Mouse (Mus musculus): ENCODE results near the gene Syt7.

Gene Syt7

DNA sequence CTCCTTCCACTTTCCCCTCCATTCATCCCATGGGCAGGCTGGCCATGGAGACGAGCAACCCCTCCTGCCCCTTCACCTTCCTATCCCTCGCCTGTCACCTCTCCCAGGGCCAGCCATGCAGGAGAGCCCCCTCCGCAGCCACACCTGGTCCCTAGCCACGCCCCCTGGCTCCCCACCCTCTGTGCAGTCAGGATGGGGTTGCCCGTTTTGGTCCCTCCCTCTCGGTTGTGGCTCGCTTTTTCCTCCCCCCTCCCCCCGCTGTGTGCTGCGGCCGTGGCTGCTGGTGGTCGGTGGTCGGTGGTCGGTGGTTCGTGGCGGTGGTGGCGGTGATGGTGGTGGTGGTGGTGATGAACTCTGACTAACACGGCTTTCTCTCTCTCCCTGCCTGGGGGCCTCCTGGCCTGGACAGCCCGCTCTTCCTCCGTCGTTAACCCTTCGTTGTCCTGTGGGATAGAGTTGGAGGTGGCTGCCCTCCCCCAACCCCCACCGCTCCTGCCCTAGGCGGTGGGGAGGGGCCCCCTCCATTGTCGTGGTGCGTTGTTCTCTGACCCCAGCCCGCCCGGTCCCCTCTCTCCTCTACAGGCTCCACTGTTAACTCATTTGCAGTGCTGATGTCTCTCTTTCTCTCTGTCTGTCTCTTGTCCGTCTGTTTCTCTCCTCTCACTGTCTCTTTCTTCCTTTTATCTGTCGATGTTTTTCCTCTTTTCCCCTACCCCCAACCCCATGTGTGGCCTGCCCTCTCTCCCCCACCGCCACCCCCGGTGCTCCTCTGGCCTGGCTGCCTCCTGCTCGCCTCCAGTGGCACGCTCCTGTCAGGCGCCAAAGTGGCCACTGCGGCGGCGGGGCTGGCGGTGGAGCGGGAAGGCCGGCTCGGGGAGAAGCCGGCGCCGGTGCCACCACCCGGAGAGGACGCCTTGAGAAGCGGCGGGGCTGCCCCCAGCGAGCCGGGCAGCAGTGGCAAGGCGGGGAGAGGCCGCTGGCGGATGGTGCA is 33.4 kb downstream of the Syt7 start:
- in situ Hi-C loops (cut with MseI, MboI), result no loop called here

DNA sequence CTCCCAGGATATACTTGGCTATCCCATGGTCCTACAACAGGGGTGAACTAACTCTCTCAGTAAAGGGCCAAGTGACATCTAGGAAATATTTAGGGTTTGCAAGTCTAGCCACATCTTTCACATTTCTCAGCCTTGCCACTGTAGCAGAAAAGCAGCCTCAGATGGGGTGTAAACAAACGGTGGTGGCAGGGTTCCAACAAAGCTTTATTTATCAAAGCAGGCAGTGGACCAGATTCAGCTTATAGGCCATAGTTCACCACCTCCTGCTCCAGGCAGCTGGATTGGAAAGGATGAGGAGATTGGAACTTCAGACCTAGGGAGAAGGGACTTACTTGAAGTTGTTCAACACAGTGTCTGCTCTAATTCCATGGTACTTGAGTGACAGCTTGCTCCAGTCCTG is 35.9 kb downstream of the Syt7 start:
- in situ Hi-C loops (cut with MseI, MboI), result no loop called here

DNA sequence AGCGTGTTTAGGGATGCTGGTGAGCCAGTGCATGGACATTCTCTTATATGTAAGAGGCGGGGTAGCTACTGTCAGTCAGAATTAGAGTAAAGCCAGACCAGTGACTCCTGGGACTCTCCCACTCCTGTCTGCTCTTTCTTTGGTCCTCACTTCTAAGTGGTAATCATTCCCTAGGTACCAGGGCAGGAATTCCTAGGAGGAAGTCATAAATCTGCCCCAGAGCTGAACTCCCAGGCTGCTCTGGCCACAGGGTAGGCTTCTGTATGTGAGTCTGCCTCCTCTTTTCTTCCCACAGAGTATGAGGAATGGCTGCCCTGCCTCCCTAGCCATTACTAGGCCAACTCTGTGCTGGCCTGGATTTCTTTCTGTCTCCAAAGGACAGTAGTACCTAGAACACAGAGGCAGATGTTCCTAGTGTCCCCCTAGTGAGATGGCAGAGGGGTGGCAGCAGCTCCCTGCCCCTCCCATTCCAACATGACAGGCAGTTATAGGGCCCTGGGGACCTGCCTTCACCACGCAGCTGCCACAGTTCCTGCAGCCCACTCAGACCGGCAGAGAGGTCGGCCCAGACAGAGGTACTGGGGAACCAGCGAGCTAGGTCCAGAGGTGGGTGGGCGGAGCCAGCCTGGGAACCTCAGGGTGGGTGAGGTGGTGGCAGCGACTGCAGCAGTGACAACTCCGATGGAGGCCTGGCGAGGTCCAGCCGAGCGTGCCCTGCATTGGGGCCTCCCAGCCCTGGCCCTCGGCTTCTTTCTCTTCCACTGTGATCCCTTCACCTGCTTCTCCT is 36.8 kb downstream of the Syt7 start:
- in situ Hi-C loops (cut with MseI, MboI), result no loop called here

DNA sequence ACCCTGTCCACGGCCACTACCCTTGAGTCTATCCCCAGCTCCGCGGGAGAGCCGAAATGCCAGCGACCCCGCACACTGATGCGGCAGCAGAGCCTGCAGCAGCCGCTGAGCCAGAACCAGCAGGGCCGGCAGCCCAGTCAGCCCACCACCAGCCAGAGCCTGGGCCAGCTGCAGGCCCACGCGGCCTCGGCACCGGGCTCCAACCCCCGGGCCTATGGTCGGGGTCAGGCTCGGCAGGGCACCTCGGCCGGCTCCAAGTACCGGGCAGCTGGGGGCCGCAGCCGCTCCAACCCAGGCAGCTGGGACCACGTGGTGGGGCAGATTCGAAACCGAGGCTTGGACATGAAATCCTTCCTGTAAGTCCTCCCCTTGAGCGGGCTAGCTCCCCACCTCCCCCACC is 37.4 kb downstream of the Syt7 start:
- in situ Hi-C loops (cut with MseI, MboI), result no loop called here

DNA sequence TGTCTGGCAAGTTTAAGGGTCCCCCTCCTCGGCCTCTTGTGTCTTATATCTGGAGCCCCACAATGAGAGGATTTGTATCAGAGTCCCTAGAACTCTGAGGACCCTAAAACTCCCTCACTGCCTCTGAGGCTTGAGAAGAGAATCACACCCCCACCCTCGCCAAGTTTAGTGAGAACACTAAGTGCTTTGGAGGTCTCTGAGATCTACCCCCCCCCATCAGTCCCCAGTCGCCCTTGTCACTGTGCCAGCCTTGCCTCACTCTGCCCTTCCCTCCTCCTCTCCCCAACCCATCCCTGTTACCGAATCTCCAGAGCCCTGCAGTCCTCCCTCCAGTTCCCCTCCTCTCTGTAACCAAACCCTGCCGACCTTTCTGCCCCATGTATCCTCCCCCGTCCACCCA is 37.9 kb downstream of the Syt7 start:
- in situ Hi-C loops (cut with MseI, MboI), result no loop called here

DNA sequence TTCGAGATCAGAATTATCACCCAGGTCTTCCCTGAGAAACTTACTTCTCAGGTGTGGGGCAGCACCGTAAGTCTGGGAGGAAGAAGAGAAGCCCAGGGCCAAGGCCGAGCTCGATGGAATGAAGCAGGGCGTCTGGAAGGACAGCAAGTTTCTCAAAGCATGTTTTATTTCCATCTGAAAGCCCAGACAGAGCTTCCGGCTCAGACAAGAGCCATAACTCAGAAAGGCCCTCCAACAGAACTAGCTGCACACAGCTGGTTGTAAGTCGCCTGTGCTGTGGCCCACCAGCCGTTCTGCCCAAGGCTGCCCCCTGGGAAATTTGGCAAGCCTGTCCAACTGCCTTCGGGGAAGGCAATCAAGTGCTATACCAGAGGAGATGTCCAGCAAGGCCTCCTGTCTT is 38.5 kb downstream of the Syt7 start:
- in situ Hi-C loops (cut with MseI, MboI), result no loop called here

DNA sequence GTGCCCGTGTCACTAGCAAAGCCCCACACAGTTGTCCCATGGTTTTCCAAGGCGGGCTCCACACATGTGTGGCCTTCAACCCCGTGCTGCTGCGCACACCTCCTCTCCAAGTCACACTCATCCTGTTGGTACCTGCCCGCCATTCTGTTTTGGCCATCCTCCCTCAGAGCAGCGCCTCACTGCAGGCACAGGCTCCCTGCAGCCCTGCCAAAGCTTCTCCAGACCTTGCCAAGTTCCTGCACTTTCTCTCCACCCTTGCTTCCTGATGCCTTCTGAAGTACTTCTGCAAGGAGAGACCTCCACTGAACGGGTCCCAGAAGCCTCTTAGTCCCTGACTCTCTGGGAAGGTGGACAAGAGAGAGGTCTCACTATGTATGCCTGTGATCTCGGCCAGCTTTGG is 40.5 kb downstream of the Syt7 start:
- in situ Hi-C loops (cut with MseI, MboI), result no loop called here

DNA sequence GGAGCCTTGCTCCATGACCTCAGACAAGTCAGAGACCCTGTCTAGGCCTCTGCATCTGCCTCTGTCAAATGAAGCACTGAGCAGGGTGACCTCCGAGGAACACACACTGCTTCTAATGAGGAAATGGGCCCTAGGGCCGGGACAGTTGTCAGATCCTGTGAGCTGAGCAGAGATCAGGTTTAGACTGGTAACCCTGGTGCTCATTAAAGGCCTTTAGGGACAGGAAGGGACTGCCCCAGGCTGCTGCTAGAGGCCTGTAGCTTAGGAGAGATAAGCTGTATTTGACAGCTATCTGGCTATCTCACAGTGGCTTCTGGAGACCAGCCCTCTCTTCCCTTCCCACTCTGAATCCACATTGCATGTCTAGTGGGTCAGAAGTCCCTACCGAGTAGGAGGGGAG is 42.5 kb downstream of the Syt7 start:
- in situ Hi-C loops (cut with MseI, MboI), result no loop called here

DNA sequence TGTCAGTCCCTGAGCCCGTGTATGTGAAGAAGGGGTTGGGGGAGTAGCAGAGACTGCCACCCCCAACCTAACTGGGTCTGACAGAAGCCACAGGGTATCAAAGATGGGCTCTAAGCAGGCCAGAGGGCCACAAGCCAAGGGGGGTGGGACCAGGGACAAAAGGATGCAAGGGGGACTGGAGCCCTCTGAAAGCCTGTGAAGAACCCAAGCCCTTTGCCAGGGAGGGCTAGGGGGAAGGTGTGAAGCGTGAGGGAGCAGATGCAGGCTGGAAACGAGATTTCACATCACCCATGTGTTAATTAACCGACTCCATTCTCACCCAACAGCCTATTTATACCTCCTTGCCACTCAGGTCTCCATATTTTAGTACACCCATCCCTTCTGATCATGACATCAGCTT is 43.0 kb downstream of the Syt7 start:
- in situ Hi-C loops (cut with MseI, MboI), result no loop called here

DNA sequence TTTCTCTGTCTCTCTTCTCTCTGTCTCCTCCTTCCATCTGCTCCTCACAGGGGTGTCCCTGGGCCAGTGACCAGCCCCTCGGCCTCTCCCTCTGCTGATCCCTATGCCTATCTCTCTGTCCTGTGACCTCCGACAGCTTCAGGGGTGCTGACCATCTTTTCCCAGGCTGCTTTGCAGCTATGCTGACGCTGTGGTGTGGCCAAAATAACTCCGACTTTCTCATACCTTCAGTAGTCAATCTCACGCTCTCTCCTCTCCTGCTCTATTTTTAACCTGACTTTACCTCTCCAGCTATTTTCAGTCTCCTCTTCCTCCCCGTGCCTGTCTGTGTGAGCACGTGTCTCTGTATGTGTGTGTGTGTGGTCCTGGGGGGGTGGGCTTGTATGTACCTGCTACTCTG is 44.3 kb downstream of the Syt7 start:
- in situ Hi-C loops (cut with MseI, MboI), result no loop called here

DNA sequence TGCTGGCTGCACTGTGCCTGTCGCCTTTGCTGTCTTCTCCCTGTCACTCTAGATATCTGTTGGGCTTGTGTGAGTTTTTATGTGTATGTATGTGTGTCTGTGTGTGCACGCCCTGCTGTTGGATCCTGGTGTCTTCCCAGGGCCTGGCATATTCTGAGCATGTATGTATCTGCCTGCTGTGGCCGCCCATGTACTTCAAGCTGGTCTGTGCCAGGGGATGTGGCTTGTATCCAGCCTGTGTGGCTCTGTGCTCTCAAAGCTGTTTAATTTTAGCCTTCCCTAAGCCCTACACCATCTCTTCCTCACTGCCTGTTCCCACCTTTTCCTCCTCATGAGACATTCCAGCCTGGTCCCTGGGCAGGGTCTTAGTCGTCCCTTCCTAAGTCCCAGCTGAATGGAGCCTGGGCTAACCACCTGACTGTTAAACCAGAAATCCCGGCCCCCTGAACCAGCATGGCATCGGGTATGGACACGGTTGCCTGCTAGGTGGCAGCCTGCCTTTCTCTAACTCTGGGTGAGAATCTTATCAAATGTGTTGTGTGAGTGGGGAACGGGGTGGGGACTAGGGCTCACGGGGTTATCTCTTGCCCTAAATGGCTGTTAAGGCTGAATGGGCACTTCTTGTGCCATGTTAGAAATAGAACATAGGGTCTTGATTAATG is 45.1 kb downstream of the Syt7 start:
- in situ Hi-C loops (cut with MseI, MboI), result no loop called here

DNA sequence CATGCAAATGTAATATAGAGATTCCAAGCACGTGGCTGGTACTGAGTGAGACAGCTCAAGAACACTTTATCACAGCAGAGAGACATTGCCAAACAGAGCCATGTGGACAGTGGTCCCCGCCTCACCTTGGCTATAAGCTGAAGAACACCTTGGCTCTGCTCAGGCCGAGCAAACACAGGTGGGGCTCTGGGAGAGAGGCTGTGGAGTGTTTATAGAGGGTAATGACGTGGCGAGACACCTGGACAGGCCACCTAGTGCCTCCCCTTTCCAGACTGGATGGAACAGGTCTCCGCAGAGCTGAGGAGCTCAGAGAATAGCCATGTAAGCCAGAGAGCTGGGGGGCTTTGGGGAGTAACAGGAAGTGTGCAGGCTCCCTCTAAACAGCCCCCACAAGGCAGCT is 46.0 kb downstream of the Syt7 start:
- in situ Hi-C loops (cut with MseI, MboI), result no loop called here

DNA sequence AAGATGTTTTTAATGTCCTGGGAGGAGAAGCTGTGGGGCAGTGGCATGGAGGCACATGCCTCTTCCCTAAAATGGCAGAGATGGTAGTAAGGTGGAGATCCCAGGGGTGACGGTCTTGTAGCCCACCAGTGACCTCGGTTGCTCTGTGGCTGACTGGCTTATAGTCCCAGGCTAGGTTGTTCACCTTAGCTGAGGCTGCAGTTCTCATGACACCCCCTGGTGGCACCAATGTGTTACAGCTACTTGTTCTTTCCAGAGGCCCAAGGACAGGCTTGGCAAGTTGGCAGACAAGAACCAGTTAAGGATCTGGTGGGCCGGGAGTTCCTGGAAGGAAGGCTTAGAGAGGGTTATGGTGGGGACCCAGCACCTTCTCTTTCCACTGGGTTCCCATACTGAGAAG is 47.0 kb downstream of the Syt7 start:
- in situ Hi-C loops (cut with MseI, MboI), result no loop called here

DNA sequence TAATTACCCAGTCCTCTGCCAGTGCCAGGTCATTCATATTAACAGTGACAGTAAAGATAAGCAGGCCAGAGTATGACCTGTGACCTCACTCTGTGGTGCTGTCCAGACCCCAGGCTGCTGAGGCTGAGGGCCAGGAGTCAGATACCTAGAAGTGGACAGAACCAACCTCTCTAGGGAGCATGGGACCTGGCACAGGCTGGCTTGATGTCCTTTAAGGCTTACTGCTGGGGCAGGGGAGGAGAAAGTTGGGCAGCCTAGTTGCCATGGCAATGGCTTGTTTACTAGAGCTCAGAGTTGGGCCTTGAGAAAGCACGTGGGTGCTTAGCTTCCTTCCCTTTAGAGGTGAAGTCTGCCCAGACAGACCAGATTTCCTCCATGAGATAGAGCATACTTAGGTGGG is 47.8 kb downstream of the Syt7 start:
- in situ Hi-C loops (cut with MseI, MboI), result no loop called here

DNA sequence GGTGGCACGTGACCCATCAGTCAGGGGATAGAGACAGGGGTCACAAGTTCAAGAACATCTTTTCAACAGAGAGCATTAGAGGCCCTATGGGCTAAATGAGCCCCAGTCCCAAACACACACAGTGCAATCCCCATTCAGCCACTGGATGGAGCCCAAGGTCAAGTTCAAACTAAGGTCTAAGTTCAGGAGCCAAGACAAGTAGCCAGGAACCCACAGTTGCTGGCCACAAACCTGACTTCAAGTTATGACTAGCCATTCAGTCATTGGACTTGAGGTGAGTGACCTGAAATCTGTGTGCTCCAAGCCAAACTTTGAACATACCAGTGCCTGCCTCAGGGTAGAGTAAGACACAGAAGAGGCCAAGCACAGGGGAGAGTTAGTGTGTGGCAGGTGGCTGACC is 48.6 kb downstream of the Syt7 start:
- in situ Hi-C loops (cut with MseI, MboI), result no loop called here

DNA sequence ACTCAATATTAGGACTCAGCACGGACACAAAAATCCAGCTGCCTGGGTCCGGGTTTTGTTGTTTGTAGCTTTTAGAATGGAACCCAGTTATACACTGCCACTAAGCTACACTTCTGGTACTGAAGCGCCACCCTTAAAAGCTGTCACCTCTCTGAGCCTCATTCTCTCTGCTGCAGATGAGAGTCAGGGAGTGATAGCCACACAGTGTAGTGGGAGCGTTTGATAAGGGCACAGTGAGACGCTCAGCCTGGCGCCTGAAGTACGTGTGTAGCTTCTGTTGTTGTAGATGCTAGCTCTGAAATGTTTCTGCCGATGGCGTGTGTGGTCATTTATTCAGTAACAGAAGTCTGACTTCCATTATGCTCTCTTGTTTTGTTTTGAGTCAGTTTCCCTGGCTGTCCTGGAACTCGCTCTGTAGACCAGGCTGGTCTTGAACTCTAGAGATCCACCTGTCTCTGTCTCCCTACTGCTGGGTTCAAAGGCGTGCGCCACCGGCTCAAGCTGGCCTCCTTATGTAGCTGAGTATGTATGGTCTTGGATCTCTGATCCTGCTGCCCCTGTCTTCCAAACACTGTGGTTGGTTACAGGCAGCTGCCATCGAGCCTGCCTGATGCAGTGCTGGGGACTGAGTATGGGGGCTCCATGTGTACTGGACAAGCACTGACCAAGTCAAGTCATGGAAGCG is 55.9 kb downstream of the Syt7 start:
- in situ Hi-C loops (cut with MseI, MboI), result no loop called here

DNA sequence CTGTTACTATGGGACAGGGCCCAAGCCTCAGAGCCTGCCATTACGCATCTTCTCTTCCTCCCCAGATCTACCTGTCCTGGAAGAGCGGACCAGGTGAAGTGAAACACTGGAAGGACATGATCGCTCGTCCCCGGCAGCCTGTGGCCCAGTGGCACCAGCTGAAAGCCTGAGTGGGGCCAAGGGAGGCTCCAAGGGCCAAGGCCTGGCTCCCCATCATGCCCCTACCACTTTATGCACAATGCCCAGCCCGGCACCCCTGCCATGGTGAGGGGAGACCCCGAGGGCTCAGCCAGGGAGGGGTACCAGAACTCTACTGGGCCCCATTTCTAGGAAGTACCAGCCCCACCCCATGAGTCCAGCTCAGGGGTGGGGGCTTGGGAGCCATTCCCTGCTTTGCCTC is 59.4 kb downstream of the Syt7 start:
- in situ Hi-C loops (cut with MseI, MboI), result no loop called here

DNA sequence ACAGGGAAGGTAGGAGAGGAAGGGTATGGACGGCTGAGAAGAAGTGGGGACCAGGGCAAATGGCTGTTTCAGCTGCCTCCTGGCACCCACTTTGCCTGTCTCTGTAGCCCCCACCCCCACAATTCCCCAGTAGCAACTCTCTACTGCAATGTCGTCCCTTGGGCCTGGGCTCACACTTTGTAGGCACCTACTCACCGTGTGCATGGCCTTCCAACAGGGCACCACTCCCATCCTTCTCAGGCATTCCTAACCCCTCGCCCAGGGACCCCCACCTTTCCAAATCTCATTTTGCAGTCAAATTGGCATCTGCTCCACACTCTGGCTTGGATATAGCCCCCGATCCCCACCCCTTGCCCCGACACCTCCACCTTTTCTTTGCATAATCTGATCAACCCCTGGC is 60.3 kb downstream of the Syt7 start:
- in situ Hi-C loops (cut with MseI, MboI), result no loop called here

DNA sequence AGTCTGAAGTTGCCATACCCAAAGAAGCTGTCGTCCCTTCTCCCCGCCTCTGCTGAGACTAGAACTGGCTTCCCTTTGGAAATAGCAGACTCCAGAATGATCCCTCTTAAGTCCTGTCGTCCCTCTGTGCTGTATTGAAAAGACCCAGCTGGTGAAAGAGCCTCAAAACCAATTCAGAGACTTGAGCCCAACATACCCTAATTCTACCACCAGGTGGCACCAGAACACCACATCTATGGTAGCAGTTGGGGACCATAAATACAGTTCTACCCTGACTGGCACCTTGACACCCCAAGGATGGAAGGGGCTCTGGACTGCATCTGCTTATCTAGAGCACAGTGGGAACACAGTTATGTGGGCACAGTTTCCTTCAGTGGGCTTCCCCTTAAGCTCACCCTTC is 60.8 kb downstream of the Syt7 start:
- in situ Hi-C loops (cut with MseI, MboI), result loop anchor here in 1 of 2 experiments (5.0 kb wide), 1 partner anchor 38 kb away; no protein-coding TSS in a partner anchor

DNA sequence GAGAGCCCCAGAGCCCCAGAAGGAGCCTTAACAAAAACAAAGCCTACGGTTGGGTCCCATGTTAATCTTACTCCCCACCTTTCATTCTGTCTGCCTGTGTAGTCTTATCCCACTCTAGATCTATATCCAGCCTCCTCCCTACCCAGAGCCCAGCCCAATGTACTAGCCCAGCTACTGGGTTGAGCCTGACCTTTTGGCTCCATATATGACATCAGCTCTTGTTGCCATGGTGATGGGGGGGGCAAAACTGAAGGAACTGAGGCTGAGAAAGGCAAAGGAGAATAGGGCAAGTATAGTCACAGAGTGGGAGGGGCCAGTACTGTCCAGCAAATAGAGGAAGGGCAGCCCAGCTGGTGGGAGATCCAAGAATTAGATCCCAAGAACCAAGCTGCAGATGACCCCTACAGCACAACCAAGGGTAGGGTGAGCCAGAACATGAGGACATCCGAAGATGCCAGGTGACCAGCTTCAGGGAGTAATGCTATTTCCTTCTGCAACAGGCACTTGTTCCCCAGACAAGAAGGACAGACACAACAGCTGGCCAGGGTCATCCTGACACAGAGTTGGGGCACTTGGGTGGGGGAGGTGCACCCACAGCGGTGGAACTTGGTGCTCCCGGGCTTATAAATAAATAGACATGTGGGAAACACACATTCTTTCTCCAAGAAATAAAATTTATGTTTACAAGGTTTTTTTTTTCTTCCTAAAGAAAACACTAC is 66.0 kb downstream of the Syt7 start:
- in situ Hi-C loops (cut with MseI, MboI), result loop anchor here (5.0 kb wide), 2 partner anchors 32 to 37 kb away; no protein-coding TSS in a partner anchor

DNA sequence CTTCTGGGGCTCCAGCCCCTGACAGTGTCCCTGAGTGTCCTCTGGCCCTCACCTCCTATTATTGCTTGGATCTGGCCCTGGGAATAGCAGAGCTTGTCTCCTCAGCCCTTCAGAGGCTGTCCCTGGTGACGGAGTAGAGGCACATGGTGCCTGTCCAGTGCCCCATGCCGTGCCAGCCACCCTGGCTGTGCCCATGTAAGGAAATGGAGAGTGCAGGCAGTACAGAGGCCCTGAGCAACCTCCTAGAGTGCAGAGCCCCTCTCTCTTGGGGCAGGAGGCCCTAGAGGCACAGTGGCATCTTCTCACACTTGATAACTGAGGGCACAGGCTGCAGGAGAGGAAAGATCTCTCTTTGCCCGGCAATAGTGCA is 66.5 kb downstream of the Syt7 start:
- in situ Hi-C loops (cut with MseI, MboI), result loop anchor here in 1 of 2 experiments (5.0 kb wide), 1 partner anchor 37 kb away; no protein-coding TSS in a partner anchor

Measured in mouse trophoblast stem cell (cell line).